Mouse (Mus musculus) forebrain, embryonic 10.5 days (tissue): ENCODE results near the gene Plxnd1. TPM values are rescaled to one million over a fixed set of nuclear protein-coding genes. Genes with fewer than 3 reads are reported as not detected.
A peak's percentile ranks its signal among the peaks of the same experiment; 100 is the strongest.

ENCODE experiments used
- DNase-seq: peaks from one replicate; pipeline ENCODE4 v3.0.0-alpha.2; 2017; ENCODE audit warnings: low spot score; ENCODE audit errors: extremely low spot score
- H3K27ac ChIP-seq: fragments of 300-500 bp; sonication (generic); 2 replicates; pipeline ENCODE4 v1.5.1; 2016; ENCODE audit warnings: mild to moderate bottlenecking
- H3K27me3 ChIP-seq: fragments of 300-500 bp; sonication (generic); 2 replicates; pipeline ENCODE4 v1.6.1; 2016; ENCODE audit warnings: mild to moderate bottlenecking; ENCODE audit not compliant: poor library complexity, severe bottlenecking
- H3K36me3 ChIP-seq: fragments of 300-500 bp; sonication (generic); replicated peaks from 2 replicates; pipeline ENCODE4 v1.6.1; 2016; ENCODE audit warnings: mild to moderate bottlenecking, moderate library complexity
- H3K4me1 ChIP-seq: fragments of 300-500 bp; sonication (generic); 2 replicates; pipeline ENCODE4 v1.6.1; 2016
- H3K4me3 ChIP-seq: fragments of 300-500 bp; sonication (generic); 2 replicates; pipeline ENCODE4 v1.5.1; 2016; ENCODE audit warnings: mild to moderate bottlenecking, moderate library complexity
- H3K9me3 ChIP-seq: fragments of 300-500 bp; sonication (generic); 2 replicates; pipeline ENCODE4 v1.6.1; 2016; ENCODE audit warnings: mild to moderate bottlenecking, moderate library complexity
- WGBS: fragments of 180-500 bp; shearing (Covaris S2); methylation state at CpG from one replicate; pipeline ENCODE4 v1.1.7; 2016; 5-methylcytosine and 5-hydroxymethylcytosine counted together
- polyA plus RNA-seq: library from polyadenylated mRNA; unstranded; fragments of >200 nt; fragmentation: Nextera tagmentation; extraction: Ambion mirVana; gene quantifications from 2 replicates; pipeline ENCODE4 v1.2.1, GENCODE M21; 2016

Gene Plxnd1
- polyA plus RNA-seq, 1 experiment from 2014 or later = 23.9 TPM

- DNase-seq = no peak
- peak overlapping the region; percentile 31; the same call in 1 of the 2 replicates for H3K27ac ChIP-seq
- H3K9me3 ChIP-seq = no peaks in the 10 kb centered on the region
- peaks cover 41% of the 10 kb centered on the region for H3K4me1 ChIP-seq
- H3K27me3 ChIP-seq = no peaks in the 10 kb centered on the region
- H3K36me3 ChIP-seq = no peaks in the 10 kb centered on the region
- no peak overlapping the region for H3K4me3 ChIP-seq
- 77% methylated on average over 7 of the region's 7 CpGs for WGBS
Observed at GRCm38 (mm10) chr6:115972083-115972764, 22.6 kb downstream of the Plxnd1 start.

DNA sequence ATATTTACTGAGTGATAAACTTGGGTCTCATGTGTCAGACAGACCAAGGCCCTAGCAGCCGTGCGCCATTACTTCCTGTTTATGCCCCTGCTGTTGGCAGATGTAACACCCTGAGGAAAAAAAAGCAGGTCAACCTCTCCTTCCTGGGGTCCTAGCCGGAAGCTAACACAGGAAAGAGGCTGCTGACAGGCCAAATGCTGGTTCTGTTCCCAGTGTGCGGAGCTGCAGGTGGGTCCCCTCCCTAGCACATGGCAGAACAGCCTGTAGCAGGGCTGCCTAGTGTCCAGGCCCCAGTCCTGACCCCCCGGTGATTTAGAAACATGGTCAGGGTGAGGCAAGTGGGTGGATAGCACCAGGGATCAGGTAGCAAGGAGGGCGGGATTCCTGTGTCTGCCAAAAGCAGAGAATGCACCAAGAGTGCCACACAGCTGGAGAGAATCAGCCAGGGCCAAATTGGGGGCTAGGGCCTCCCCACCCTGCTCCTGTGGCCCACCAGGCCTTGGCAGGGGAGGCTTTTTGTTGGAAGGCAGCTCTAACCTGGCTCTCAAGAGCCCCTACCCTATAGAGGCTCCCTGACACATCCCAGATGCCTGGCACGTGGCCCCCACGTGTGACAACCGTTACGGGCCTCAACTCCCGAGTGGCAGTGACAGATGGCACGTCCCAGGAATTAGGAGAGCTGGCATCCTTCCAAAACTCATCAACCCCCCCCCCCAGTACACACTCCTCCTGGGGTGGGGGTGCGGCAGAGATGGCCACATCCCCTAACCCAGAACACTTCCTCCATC lies 23.3 kb downstream of the Plxnd1 start:
- Histone ChIP-seq H3K36me3 (0 out of 2 replicates have a peak, but pooled peaks cover 2% of the 10 kb centered on the region), H3K4me1 (peaks cover 41% of the 10 kb centered on the region), H3K27me3 (no peaks in the 10 kb centered on the region), H3K27ac (peak overlapping the region; percentile 31; the same call in 1 of the 2 replicates), H3K9me3 (no peaks in the 10 kb centered on the region), H3K4me3 (no peak overlapping the region)
- WGBS = 84% methylated on average over 13 of the region's 13 CpGs
- DNase-seq = no peak

- Histone ChIP-seq H3K4me3 (no peak overlapping the region), H3K4me1 (peaks cover 38% of the 10 kb centered on the region)
- 60% methylated on average over 5 of the region's 6 CpGs for WGBS
Observed at GRCm38 (mm10) chr6:115969952-115970351, 24.9 kb downstream of the Plxnd1 start.

DNA sequence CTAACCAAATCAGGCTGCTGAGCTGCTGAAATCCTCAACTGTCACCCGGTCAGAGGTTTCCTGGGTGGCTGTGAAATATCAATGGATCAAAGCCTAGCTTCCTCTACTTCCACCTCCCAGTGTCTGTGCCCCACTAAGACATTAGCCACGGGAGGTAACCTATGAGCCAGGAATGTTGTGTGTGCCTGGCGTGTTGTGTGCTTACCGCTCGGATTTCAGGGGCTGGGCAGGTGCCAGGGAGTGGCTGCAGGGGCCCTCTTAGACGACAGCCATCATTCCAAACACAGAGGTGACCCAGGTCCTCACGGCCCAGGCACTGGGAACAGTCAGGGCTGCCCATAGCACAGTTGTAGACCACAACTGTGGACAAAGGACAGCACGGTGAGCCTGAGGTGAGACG lies 25.7 kb downstream of the Plxnd1 start:
- H3K4me3 ChIP-seq = no peak overlapping the region
- H3K27me3 ChIP-seq = peaks cover under 1% of the 10 kb centered on the region; the same call in 1 of the 2 replicates
- no peaks in the 10 kb centered on the region for H3K9me3 ChIP-seq
- peak overlapping the region; percentile 63; the same call in 1 of the 2 replicates for H3K27ac ChIP-seq
- WGBS = 78% methylated on average over 9 of the region's 9 CpGs
- H3K4me1 ChIP-seq = peaks cover 34% of the 10 kb centered on the region
- H3K36me3 ChIP-seq = 0 out of 2 replicates have a peak, but pooled peaks cover 2% of the 10 kb centered on the region
- DNase-seq = no peak

More at GRCm38 (mm10) chr6:115969952-115970351, 24.9 kb downstream of the Plxnd1 start:
- 0 out of 2 replicates have a peak, but pooled peaks cover 2% of the 10 kb centered on the region for H3K36me3 ChIP-seq
- no peaks in the 10 kb centered on the region for H3K27me3 ChIP-seq
- no peaks in the 10 kb centered on the region for H3K9me3 ChIP-seq
- DNase-seq = no peak
- no peak overlapping the region for H3K27ac ChIP-seq

GRCm38 (mm10) chr6:115968700-115969099 lies 26.1 kb downstream of the Plxnd1 start:
- H3K4me3 ChIP-seq = no peak overlapping the region
- no peak for DNase-seq
- 0 out of 2 replicates have a peak, but pooled peaks cover 2% of the 10 kb centered on the region for H3K36me3 ChIP-seq
- no peaks in the 10 kb centered on the region for H3K9me3 ChIP-seq
- WGBS = 75% methylated on average over 6 of the region's 6 CpGs
- peak overlapping the region; percentile 63 for H3K27ac ChIP-seq
- H3K27me3 ChIP-seq = peaks cover 5% of the 10 kb centered on the region
- H3K4me1 ChIP-seq = peaks cover 31% of the 10 kb centered on the region

GRCm38 (mm10) chr6:115968086-115968485 lies 26.7 kb downstream of the Plxnd1 start:
- no peak for DNase-seq
- peaks cover 31% of the 10 kb centered on the region for H3K4me1 ChIP-seq
- H3K4me3 ChIP-seq = no peak overlapping the region
- H3K27me3 ChIP-seq = peaks cover 11% of the 10 kb centered on the region
- 0 out of 2 replicates have a peak, but pooled peaks cover 2% of the 10 kb centered on the region for H3K36me3 ChIP-seq
- H3K9me3 ChIP-seq = no peaks in the 10 kb centered on the region
- peak overlapping the region; percentile 63 for H3K27ac ChIP-seq
- WGBS = 87% methylated on average over 5 of the region's 5 CpGs

DNA sequence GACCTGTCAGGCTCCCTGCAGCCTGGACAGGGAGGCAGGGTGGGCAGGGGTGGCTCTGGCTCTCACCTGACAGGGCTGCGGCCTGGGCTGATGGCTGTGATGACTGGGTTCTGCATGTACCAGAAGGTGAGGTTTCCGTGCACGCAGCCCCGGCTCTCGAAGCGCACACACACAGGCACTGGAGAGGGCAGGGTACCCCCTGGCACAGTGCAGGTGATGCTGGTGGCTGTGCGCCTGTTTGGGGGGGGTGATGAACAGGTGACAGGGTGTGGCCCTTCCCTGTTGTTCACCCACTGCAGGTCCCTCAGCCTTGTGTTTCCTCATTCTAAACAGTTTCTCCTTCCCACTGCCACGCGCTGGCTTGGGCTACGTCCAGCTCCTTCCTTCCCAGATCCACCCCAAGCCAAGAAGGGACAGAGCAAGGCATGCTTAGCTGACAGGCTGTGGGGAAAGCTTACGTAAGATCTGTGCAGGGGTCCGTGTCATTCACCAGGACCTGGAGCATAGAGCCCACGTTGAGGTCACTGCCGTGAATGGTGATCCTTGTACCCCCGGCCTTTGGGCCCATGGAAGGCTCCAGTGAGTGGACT lies 27.4 kb downstream of the Plxnd1 start:
- DNase-seq = no peak
- Histone ChIP-seq H3K4me3 (no peak overlapping the region), H3K27me3 (peaks cover 18% of the 10 kb centered on the region), H3K4me1 (peaks cover 37% of the 10 kb centered on the region), H3K36me3 (0 out of 2 replicates have a peak, but pooled peaks cover 2% of the 10 kb centered on the region), H3K27ac (no peak overlapping the region), H3K9me3 (no peaks in the 10 kb centered on the region)
- WGBS = 94% methylated on average over 15 of the region's 15 CpGs

- H3K27ac ChIP-seq = no peak overlapping the region
- H3K9me3 ChIP-seq = no peaks in the 10 kb centered on the region
- peaks cover 18% of the 10 kb centered on the region for H3K27me3 ChIP-seq
- 0 out of 2 replicates have a peak, but pooled peaks cover 2% of the 10 kb centered on the region for H3K36me3 ChIP-seq
- H3K4me1 ChIP-seq = peaks cover 39% of the 10 kb centered on the region
- WGBS = 94% methylated on average over 19 of the region's 19 CpGs
- no peak overlapping the region for H3K4me3 ChIP-seq
- no peak for DNase-seq
Observed at GRCm38 (mm10) chr6:115966227-115966966, 28.4 kb downstream of the Plxnd1 start.

DNA sequence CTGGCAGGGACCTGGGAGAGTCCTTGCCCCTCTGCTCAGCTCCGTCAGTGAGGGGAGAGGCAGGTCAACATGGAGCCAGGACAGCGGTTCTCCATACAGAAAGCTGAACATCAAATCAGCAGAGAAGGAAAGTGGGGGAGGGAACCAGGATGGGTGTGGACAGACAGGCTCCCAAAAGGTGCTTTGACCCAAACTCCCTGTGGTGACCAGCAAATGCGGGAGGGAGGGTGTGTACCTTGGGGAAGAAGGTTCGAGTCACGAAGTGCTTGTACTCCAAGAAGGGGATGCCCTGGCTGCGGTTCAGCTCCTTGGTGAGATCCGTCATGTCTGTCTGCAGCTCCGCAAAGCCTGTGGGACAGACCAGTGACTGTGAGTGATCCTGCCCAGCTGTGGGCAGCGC lies 31.1 kb downstream of the Plxnd1 start:
- H3K36me3 ChIP-seq = 0 out of 2 replicates have a peak, but pooled peaks cover 2% of the 10 kb centered on the region
- H3K4me3 ChIP-seq = no peak overlapping the region
- peaks cover 40% of the 10 kb centered on the region for H3K4me1 ChIP-seq
- DNase-seq = no peak
- peaks cover 18% of the 10 kb centered on the region for H3K27me3 ChIP-seq
- H3K27ac ChIP-seq = no peak overlapping the region
- 79% methylated on average over 9 of the region's 9 CpGs for WGBS
- H3K9me3 ChIP-seq = no peaks in the 10 kb centered on the region

- Histone ChIP-seq H3K4me1 (peaks cover 40% of the 10 kb centered on the region), H3K9me3 (no peaks in the 10 kb centered on the region), H3K27ac (0 out of 2 replicates have a peak overlapping the region, but pooled peaks have one; percentile 25), H3K27me3 (peaks cover 18% of the 10 kb centered on the region), H3K4me3 (no peak overlapping the region), H3K36me3 (0 out of 2 replicates have a peak, but pooled peaks cover 2% of the 10 kb centered on the region)
- WGBS = 40% methylated on average over 23 of the region's 23 CpGs
- peak; percentile 48 for DNase-seq
Observed at GRCm38 (mm10) chr6:115962439-115963085, 32.2 kb downstream of the Plxnd1 start.

DNA sequence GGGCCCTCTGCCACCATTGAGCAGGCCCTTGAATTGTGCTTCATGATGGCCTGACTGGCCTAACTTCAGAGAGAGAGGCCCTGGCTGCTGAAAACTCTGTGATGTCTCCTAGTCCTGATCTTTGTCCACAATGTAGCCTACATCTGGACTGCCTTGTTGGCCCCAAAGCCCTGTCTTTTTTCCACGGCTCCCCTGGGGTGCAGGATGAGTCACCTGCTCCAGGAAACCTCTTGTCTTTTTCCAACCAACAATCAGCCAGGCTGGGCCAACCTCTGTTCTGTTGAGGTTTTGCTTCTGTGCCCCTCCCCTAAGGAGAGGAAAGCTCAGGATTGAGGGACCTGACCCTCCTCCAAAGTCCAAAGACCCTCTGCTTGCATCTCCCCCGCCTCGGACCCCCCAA lies 33.1 kb downstream of the Plxnd1 start:
- Histone ChIP-seq H3K4me1 (peaks cover 48% of the 10 kb centered on the region), H3K27ac (no peak overlapping the region), H3K27me3 (peaks cover 18% of the 10 kb centered on the region), H3K36me3 (0 out of 2 replicates have a peak, but pooled peaks cover 2% of the 10 kb centered on the region), H3K4me3 (no peak overlapping the region), H3K9me3 (no peaks in the 10 kb centered on the region)
- 91% methylated on average over 3 of the region's 3 CpGs for WGBS
- no peak for DNase-seq
